Mouse (Mus musculus): ENCODE results near the gene Rbbp5.
"Not testable (repeated sequence)": the region's sequence is repeated elsewhere in the genome, so short reads cannot be mapped to it uniquely, and the experiment has no call there.

Gene Rbbp5

DNA sequence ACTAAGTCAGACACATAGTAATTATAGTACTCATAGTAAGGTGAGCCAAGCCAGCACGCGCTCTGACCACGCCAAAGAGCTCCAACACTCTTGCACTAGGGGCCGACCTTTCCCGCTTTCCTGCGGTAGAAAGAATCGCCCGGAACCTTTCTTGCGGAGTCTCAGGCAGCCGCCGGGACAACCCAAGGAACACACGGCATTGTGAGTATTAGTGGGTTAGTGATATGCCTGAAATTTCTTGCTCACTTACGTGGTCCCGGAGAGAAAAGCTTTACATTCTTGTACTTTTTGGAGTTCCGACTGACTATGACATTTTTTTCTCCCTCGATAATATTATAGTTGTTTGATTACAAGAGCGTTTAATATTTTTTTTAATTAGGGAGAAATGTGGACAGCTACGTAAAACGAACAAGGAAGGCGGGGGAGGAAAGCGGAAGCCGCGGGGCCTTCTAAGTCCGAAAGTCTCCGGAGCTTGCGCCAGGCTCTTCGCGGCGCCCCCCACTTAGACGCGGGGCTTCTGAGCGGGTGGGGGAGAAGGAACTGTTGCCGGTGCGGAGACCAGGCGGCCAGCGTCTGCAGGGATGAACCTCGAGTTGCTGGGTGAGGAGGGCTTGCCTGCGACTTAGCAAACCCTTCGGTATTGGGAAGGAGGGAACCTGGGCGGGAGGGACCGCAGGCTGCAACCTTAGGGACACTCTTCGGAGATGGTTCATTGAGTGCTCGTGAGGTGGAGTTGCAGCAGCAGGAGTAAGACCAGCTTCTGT lies at the start of gene Rbbp5:
Gene Rbbp5, plus strand, starts transcription at position 438 of the 764 bp plus-strand sequence.
- peak; percentile 89 for DNase-seq (ENCODE audit: low spot score)

DNA sequence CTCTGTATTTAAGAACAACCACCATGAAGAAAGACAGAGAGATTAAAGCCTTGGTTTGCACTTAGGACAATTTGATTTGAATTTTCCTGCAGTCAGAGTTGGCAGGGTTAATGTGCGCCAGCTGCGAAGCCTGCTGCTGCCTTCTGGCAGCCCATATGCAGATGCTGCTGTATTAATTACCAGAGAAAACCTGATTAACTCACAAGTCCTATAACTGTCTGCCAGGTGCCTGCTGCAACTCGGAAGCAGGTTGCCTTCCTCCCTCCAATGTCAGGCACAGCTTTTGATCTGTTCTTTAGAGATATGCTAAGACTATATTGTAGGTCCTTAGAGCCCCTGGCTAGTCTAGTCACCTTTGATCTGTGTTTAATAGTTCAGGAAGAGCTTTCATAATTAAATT lies 46.3 kb upstream of the Rbbp5 start:
- no peak for DNase-seq (ENCODE audit: low spot score)

DNA sequence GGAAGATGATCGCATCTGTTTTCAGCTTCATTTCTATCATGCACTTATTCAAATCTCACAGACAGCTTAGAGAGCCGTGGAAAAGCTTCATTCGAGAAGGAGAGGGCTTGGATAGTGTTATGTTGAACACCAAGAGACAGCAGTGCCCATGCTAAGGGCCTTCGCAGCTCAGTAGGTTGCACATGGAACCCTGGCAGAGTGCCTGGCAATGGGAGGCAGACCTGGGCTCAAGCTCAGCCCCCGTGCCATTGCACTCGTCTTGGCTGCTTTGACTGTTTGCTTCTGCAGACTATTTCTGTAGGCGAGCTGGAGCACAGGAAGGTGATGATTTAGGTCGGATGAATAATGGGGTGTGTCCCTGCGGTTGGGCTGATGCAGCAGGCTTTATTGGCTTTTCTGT lies 45.4 kb upstream of the Rbbp5 start:
- DNase-seq (ENCODE audit: low spot score): no peak

DNA sequence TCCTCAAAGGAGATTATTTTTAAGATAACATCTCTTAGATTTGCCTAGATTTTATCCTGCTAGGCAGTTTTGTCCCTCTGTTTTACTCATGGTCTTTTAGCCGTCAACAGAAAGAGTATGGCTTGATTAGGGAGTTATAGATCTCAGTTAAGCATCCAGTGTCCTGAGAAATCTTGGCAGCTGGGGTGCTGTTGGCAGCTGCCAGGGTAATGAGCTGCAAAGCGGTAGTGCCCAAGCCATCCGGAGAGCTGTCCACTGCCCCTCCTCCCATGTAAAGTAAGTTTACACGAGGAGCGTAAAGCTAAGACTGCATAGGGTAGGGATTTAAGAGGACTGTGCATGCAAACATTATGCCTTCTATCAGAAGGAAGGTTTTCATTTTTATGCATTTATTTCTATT lies 43.8 kb upstream of the Rbbp5 start:
- DNase-seq (ENCODE audit: low spot score): no peak

DNA sequence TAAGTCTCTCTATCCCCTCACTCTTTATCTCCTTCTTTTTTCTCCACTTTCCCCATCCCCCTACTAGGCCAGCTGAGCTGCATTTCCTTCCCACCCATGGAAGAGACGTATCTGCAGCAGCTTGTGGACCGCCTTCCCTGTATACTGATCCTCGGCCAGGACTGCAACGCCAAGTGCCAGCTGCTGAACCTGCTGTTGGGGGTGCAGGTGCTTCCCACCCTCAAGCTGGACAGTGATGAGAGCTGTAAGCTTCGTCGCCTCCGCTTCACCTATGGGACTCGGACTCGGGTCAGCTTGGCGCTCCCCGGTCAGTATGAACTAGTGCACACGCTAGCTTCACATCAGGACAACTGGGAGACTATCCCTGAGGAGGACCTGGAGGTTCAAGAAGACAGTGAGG lies 43.1 kb upstream of the Rbbp5 start:
- no peak for DNase-seq (ENCODE audit: low spot score)

DNA sequence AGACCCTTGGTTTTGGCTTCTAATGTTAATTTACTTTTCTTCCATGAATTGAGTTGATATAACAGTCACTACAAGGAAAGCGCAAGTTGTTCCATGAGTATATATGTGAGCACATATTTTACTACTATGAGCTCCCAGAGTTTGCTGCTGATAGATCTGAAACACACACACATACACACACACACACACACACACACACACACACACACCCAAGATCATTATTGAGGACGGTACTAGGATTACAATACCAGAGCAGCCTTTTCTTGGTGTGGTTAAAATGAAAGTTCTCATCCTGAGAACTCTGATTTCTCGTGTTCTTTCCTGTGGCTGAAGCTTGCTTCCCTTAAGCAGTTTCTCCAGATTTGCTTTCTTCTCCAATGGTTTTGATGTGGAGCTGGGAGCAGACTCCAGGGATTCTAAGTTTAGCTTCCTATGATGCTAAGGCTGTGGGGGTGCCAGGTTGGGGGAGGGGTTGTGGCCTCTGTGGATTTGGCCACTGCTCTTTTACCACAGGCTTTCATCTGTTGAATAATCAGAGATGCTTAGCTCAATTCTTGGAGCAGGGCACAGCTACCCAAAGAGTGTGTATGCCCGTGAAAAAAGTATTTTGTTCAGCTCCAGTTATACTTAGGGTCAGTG lies 40.7 kb upstream of the Rbbp5 start:
- no peak for DNase-seq (ENCODE audit: low spot score)

DNA sequence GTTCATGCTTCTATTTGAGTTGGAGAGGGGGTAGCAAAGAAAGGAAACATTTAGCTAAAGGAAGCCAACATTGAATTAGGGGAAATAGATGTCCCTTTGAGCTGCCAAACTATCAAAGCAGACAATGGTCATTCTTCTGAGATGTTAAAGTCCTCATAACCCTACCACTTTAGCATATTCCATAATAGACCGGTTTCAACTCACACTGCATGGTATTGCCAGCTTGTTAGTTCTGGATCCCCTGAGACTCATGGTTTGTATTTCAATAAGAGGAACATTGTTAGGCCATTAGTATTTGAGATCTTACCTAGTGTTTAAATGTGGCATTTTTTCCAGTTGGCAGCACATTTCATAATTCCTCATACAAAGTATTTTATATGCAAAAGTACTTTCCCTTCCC lies 40.2 kb upstream of the Rbbp5 start:
- DNase-seq (ENCODE audit: low spot score): no peak

DNA sequence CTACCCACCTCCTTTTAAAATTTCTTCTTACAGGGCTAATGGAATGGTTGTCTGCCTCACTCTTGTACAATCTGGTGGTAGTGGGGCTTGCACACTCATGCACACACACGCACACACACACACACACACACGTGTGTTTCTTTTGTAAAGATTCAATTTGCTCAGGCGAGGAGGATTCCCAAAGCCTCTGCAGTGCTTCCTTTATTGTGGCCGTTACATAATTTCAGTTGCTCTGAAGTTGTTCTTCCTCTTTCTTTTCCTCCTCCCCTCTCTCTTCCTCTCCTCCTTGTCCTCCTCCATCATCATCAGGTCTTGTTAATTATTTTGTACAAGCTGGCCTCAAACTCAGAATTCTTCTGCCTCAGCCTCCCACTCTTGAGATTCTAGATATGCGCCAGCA lies 39.8 kb upstream of the Rbbp5 start:
- DNase-seq (ENCODE audit: low spot score): no peak

DNA sequence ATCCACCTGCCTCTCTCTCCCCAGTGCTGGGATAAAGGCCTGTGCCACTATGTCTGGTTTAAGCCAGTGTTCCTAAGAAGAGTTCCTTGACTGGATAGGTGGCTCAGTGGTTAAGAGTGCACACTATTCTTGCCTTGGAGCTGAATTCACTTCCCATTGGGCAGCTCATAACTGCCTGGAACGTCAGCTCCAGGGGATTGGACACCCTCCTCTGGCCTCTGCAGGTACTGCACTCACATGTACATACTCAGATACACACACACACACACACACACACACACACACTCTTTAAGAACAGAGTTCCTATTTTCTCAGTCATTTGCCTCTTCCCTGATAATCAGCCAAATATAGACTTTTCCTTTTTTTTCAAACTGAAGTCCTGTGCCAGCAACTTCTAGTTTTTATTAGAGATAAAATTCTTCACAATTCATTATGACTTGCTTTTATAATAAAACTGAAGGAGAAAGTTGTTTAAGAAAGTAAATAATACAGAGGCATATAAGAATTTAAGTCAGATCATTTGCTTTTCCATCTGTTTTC lies 36.2 kb upstream of the Rbbp5 start:
- no peak for DNase-seq (ENCODE audit: low spot score)

DNA sequence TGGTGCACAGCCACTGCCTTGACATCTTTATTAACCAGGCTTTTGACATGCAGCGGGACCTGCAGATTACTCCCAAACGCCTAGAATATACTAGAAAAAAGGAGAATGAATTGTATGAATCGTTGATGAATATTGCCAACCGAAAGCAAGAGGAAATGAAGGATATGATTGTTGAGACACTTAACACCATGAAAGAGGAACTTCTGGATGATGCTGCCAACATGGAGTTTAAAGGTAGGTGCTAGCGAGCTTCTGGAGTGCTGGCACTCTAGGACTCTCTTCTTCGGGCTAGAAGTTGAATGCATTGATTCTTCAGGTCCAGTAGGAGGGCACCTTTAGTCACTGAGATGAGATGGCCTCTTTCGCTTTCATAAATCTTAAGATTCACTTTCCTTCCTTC lies 27.4 kb upstream of the Rbbp5 start:
- DNase-seq (ENCODE audit: low spot score): no peak

DNA sequence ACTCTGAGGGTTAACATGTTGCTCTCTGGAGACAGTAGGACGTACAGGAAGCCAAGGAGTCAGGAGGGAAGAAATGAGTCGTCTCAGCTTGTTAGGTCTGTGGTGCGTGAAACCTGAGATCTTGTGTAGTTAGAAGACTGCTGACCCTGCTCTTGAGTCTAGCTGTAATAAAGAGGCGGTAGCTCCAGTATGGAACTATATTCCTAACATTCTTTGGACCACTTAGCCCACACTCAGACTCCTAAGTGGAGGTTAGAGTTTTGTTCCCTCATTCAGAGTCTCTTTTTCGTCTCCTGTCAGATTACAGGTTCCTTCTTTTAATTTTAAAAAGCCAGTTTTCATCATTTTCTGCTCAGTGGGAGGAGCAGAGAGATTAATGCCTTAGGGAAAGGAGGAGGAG lies 12.5 kb upstream of the Rbbp5 start:
- no peak for DNase-seq (ENCODE audit: low spot score)

DNA sequence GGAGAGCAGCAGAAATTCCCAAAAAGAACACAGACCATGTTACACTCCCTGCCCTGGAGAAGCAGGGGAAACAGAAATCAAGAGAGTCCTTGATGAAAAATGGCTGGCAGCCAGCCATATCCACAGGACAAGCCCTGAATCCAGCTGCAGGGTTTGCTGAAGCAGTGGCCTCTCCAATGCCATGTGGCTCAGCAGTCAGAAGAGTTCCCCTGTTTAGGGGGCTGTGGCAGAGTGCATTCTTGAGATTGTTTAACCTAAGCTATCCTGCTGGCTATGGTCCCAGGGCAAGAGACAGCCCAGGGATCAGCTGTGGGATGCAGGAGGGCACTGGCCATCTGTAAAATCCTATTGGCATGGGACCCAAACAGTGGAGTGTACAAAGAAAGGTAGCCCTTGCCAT lies 8.2 kb upstream of the Rbbp5 start:
- no peak for DNase-seq (ENCODE audit: low spot score)

DNA sequence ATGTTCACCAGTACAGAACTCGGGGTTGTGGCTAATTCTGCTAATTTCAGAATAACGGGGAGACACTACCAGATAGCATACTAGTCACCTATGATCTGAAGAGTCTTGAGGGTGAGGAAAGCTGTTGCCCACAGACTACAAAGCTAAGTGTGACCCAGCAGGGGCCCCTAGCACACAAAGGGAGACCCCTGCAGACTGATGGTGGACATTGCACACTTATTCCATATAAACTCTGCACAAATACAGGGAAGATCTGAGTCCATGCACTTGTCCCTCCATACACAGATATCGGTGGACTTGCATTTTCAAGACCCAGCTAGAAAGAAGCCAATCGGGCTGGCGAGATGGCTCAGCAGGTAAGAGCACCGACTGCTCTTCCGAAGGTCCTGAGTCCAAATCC lies 7.6 kb upstream of the Rbbp5 start:
- no peak for DNase-seq (ENCODE audit: low spot score)

DNA sequence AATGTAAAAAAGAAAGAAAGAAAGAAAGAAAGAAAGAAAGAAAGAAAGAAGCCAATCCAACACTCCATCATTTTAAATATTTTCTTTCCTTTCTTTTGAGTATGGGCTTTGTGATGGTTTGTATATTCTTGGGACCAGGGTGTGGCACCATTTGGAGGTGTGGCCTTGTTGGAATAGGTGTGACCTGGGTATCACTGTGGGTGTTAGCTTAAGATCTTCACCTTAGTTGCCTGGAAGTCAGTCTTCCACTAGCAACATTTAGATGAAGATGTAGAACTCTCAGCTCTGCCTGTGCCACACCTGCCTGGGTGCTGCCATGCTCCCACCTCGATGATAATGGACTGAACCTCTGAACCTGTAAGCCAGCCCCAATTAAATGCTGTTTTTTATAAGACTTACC lies 7.1 kb upstream of the Rbbp5 start:
- not testable (repeated sequence) for DNase-seq (ENCODE audit: low spot score)

DNA sequence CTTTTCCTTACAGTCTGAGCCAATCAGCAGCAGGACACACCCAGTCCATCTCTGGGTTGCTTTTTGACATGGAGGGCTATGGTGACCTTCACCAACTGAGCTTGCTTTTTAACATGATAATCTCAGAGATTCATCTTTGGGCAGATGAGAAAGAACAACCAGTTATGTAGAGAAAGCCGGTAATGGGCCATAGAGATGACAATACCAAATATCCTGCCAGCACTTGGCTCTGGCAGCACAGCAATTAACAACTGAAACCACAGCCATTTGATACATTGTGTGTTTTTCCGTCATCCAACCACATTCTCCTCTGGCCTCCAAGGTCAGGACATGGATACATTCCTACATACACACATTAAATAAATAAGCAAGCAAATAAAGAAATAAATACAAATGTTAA lies 6.1 kb upstream of the Rbbp5 start:
- no peak for DNase-seq (ENCODE audit: low spot score)

DNA sequence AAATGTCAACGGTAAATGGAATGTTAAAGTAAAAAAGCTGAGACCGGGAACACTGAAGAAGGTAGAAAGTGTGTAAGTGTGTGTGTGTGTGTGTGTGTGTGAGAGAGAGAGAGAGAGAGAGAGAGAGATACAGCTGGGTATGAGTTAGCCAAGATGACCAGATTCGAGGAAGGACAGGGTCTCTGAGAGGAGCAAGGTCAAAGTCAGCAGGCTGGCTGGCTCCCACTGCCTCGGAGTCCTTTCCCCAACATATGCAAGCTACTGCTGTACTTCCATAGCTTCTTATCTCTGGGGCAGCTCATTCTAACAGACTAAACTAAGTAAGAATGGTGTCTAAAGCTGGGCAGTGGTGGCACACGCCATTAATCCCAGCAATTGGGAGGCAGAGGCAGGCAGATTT lies 5.7 kb upstream of the Rbbp5 start:
- no peak for DNase-seq (ENCODE audit: low spot score)

DNA sequence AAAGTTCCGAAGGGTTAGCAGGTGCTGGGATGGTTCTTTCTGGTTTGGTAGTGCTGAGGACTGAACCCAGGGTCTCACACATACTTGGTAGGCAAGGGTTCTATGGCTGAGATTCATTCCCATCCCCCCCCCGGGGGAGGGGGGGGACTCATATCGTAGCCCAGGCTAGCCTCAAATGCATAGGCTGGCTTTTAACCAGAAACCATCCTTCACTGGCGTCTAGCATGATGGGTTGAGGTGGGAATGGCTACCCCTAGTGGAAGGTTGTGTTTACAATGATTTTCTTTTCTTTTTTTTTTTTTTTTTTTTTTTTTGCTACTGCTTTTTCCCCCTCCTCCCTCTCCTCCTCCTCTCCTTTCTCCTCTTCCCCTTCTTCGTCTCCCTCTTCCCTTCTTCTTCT lies 4.6 kb upstream of the Rbbp5 start:
- peak; percentile 28 for DNase-seq (ENCODE audit: low spot score)

DNA sequence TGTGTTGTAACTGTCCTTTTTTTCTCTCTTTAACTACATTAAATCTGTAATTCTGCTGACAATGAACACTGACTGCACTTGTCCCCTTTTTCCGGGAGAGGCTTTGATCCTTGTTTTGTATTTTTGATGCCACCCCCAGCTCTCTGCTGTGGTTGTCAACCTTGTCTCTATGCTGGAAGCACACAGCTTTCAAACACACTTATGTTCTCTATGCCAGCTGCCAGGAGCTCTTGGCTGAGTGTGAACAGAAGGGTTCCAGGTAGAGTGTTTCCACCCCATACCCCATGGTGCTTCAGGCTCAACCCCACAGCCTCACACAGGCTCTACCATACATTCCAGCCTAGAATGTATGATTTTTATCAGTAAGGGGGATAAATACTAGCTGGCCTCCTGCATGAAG lies 2.7 kb upstream of the Rbbp5 start:
- DNase-seq (ENCODE audit: low spot score): no peak

DNA sequence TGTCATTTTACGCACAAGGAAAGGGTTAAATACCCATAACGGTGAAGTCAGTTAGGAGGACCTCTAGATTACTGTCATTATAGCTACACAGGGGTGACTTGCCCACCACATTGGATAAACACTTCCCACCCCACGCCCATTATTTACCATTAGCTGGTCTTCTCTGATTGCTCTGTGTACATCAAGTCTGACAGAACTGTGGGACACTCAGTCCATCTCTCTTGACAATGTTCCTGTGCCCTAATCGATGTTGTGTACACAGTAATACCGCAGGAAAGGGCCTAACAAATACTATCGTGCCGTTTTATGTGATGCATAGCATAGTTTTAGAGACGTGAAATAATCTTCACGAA lies 614 bp upstream of the Rbbp5 start:
- no peak for DNase-seq (ENCODE audit: low spot score)

DNA sequence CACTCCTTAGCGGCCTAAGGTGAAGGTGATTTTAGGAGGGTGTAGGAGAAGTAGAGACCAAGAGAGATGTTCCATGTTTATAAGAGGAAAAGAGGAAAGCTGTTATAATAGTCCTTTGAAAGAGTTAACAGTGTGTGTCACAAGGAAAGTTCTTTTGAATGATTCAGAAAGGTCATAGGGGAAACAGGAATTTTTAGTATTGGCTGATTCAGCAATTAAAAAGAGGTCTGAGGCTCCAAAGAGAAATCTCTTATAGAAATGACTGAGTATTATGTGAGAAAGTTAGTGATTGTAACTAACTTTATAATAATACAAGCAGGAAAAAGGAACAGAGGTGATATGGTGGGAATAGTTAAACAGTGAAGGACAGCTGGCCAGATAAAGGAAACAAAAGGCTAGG lies 2.3 kb downstream of the Rbbp5 start:
- DNase-seq (ENCODE audit: low spot score): no peak

DNA sequence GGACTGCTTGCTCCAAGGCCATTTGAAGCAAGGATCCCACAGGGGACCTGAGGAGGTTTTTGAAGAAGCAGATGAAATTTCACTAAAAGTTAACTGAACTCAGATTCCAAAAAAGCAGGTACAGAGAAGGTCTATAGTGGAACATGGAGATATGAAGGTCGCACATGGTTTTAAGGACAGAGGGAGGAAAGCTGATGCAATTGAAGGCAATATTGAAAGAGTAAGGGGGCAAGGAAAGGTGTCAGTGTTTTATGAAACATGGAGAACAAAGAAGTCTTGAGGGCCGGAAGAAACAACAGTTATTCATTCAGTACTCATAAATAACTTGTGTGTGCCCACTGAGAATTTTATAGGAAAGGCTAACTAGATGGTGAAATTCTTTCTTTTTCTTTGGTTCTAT lies 4.5 kb downstream of the Rbbp5 start:
- DNase-seq (ENCODE audit: low spot score): no peak

DNA sequence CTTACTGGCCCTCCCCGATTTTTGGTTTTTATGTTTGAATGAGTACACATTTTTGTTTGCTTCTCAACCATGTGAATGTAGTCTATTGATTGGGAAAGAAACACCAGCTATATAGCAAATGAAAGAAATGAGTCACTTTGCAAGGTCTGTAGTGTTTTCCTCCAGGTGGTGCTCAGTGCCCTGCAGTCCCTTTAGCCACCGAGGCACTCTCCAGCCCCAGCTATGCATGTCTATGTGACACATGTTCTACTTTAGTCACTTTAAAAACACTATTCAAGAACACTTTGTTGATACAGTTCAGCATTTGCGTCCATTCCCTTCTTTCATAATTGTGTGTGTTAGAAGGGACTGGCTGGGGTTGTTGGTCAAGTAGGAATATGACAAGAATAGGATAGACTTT lies 6.1 kb downstream of the Rbbp5 start:
- no peak for DNase-seq (ENCODE audit: low spot score)

DNA sequence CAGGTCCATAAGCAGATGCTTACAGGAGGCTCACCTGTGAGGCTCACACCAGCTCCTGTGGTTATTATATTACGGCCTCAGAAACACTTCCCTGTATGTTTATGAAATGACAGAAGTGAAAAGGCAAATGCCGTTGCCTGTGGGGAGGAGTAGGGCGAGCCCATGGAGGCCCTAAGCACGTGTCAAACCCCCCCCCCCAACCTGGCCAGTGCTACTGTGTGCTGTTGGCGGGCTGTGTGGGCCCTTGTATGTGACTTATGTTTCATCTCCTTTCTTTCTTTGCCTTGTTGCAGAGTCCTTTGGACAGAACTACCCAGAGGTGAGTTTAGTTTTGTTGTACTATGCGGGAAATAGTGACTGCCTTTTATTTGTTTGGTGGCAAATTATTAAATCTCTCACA lies 6.6 kb downstream of the Rbbp5 start:
- no peak for DNase-seq (ENCODE audit: low spot score)

DNA sequence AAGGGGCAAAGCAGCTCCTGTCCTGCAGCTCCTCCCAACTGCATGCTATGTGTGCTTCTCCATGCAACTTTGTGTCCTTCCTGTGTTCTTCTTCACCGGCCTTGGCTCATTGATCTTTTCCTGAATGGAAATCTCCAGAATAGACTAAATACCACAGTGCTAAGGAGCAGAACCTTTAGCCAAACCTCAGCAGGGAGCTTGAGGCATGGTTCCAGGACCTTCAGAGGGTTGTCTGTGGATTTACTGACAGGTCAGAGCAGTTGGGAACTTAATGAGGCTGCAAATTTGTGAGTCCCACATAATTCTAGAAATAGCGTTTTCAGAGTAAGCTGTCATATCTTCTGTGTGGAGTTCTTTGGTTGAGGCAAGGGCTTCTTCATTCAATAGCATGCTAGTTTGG lies 23.4 kb downstream of the Rbbp5 start:
- no peak for DNase-seq (ENCODE audit: low spot score)

All from embryo, embryonic 10 days (tissue).